Mouse (Mus musculus) gastrocnemius, postnatal 25 days (tissue): ENCODE measurements around the gene Kcnh2. TPM values are rescaled to one million over a fixed set of nuclear protein-coding genes. Genes with fewer than 3 reads are reported as not detected.

Experiments used
- DNase-seq: peaks from one replicate; pipeline ENCODE4 v3.0.0; 2022
- total RNA-seq, 2 experiments: library from RNA; stranded (reverse); gene quantifications; 1 replicate in 1 of 2; 2 replicates in 1 of 2; pipeline ENCODE4 v1.2.3; 2021

Gene Kcnh2
- total RNA-seq, 2 experiments from 2014 or later: 2.1 to 3.7 TPM

GRCm38 (mm10) chr5:24378700-24379099 lies 27.3 kb upstream of the Kcnh2 start:
- DNase-seq: no peak

- no peak for DNase-seq
These were observed 23.4 kb upstream of the Kcnh2 start for GRCm38 (mm10) chr5:24374666-24375328.

- no peak for DNase-seq
These were observed 22.8 kb upstream of the Kcnh2 start for GRCm38 (mm10) chr5:24374216-24374615.

GRCm38 (mm10) chr5:24373807-24374206 lies 22.4 kb upstream of the Kcnh2 start:
- no peak for DNase-seq

GRCm38 (mm10) chr5:24369767-24370166 lies 18.4 kb upstream of the Kcnh2 start:
- no peak for DNase-seq

- DNase-seq: no peak
These were observed 15.0 kb upstream of the Kcnh2 start for GRCm38 (mm10) chr5:24366426-24366825.

GRCm38 (mm10) chr5:24365528-24365927 lies 14.1 kb upstream of the Kcnh2 start:
- DNase-seq: no peak

GRCm38 (mm10) chr5:24364963-24365362 lies 13.6 kb upstream of the Kcnh2 start:
- no peak for DNase-seq

- peak; percentile 74 for DNase-seq
These were observed 13.1 kb upstream of the Kcnh2 start, which contains the start of gene Nos3 for GRCm38 (mm10) chr5:24364508-24364907. Nos3 (plus strand) TSS chr5:24364810.

- DNase-seq: no peak
These were observed 12.7 kb upstream of the Kcnh2 start for GRCm38 (mm10) chr5:24364061-24364460.

- DNase-seq: no peak
These were observed 12.1 kb upstream of the Kcnh2 start for GRCm38 (mm10) chr5:24363467-24363866.

GRCm38 (mm10) chr5:24360792-24361454 lies 9.5 kb upstream of the Kcnh2 start:
- peak; percentile 57 for DNase-seq

- DNase-seq: peak; percentile 50
These were observed 6.1 kb upstream of the Kcnh2 start for GRCm38 (mm10) chr5:24357461-24357860.

- DNase-seq: no peak
These were observed 5.4 kb upstream of the Kcnh2 start for GRCm38 (mm10) chr5:24356764-24357163.

- no peak for DNase-seq
These were observed 1.9 kb upstream of the Kcnh2 start for GRCm38 (mm10) chr5:24353327-24353726.

- DNase-seq: peak; percentile 20
These were observed 951 bp upstream of the Kcnh2 start for GRCm38 (mm10) chr5:24352251-24352859.

- peak; percentile 76 for DNase-seq
These were observed 332 bp upstream of the Kcnh2 start for GRCm38 (mm10) chr5:24351701-24352171.

GRCm38 (mm10) chr5:24350531-24351250 lies 713 bp downstream of the Kcnh2 start:
- no peak for DNase-seq

GRCm38 (mm10) chr5:24350073-24350472 lies 1.3 kb downstream of the Kcnh2 start:
- no peak for DNase-seq

- no peak for DNase-seq
These were observed 2.9 kb downstream of the Kcnh2 start for GRCm38 (mm10) chr5:24348546-24348945.

GRCm38 (mm10) chr5:24348128-24348527 lies 3.3 kb downstream of the Kcnh2 start:
- peak; percentile 69 for DNase-seq

GRCm38 (mm10) chr5:24347186-24347875 lies 4.1 kb downstream of the Kcnh2 start:
- no peak for DNase-seq
